Mouse (Mus musculus) forebrain, embryonic 10.5 days (tissue): ENCODE measurements at regions not wholly inside any gene's neighbourhood (a gene's known extent, or its start where the extent isn't known, plus 50 kb on each side); places are given as distances from the start of the nearest gene placed in this dataset.
"Not testable (repeated sequence)": the region's sequence is repeated elsewhere in the genome, so short reads cannot be mapped to it uniquely, and the experiment has no call there.

Source experiments
- DNase-seq: peaks from one replicate; pipeline ENCODE4 v3.0.0-alpha.2; 2017; ENCODE audit warnings: low spot score; ENCODE audit errors: extremely low spot score
- H3K27ac ChIP-seq: fragments of 300-500 bp; sonication (generic); 2 replicates; pipeline ENCODE4 v1.5.1; 2016; ENCODE audit warnings: mild to moderate bottlenecking
- H3K27me3 ChIP-seq: fragments of 300-500 bp; sonication (generic); 2 replicates; pipeline ENCODE4 v1.6.1; 2016; ENCODE audit warnings: mild to moderate bottlenecking; ENCODE audit not compliant: poor library complexity, severe bottlenecking
- H3K36me3 ChIP-seq: fragments of 300-500 bp; sonication (generic); replicated peaks from 2 replicates; pipeline ENCODE4 v1.6.1; 2016; ENCODE audit warnings: mild to moderate bottlenecking, moderate library complexity
- H3K4me1 ChIP-seq: fragments of 300-500 bp; sonication (generic); 2 replicates; pipeline ENCODE4 v1.6.1; 2016
- H3K4me3 ChIP-seq: fragments of 300-500 bp; sonication (generic); 2 replicates; pipeline ENCODE4 v1.5.1; 2016; ENCODE audit warnings: mild to moderate bottlenecking, moderate library complexity
- H3K9me3 ChIP-seq: fragments of 300-500 bp; sonication (generic); 2 replicates; pipeline ENCODE4 v1.6.1; 2016; ENCODE audit warnings: mild to moderate bottlenecking, moderate library complexity
- WGBS: fragments of 180-500 bp; shearing (Covaris S2); methylation state at CpG from one replicate; pipeline ENCODE4 v1.1.7; 2016; 5-methylcytosine and 5-hydroxymethylcytosine counted together

GRCm38 (mm10) chr5:118483001-118483400, 77.5 kb upstream of the Med13l start:
- H3K36me3 ChIP-seq: no peaks in the 10 kb centered on the region
- no peaks in the 10 kb centered on the region for H3K9me3 ChIP-seq
- no peaks in the 10 kb centered on the region; the same call in 1 of the 2 replicates for H3K27me3 ChIP-seq
- H3K27ac ChIP-seq: peak overlapping the region; percentile 35
- peaks cover 38% of the 10 kb centered on the region for H3K4me1 ChIP-seq
- 11% methylated on average over 7 of the region's 7 CpGs for WGBS
- DNase-seq: no peak
- H3K4me3 ChIP-seq: 0 out of 2 replicates have a peak overlapping the region, but pooled peaks have one; percentile 7

- Histone ChIP-seq H3K4me3 (0 out of 2 replicates have a peak overlapping the region, but pooled peaks have one; percentile 7), H3K4me1 (peaks cover 35% of the 10 kb centered on the region), H3K36me3 (no peaks in the 10 kb centered on the region), H3K27me3 (no peaks in the 10 kb centered on the region; the same call in 1 of the 2 replicates), H3K27ac (peak overlapping the region; percentile 35), H3K9me3 (no peaks in the 10 kb centered on the region)
- peak; percentile 53 for DNase-seq
- WGBS: 7% methylated on average over 8 of the region's 8 CpGs
Measured at GRCm38 (mm10) chr5:118483532-118483931, 76.9 kb upstream of the Med13l start.

DNA sequence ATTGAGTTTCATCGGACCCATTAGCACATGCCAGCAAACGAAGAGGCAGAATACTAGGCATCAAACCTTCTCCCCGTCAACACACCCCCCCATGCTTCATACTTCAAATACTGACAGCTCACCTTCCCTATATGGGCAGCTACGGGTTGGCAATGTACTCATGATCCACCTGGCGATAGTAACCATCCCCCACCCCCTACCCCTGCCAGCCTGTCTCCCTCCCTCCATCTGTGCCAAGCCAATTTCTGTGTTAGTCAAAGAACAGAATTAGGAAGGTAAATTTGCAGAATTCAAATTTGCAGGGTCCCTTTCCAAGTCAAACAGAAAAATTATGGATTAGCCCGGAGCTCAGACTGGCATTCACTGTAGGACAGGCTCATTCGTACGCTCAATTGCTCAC, 75.3 kb upstream of the Med13l start:
- 97% methylated on average over 8 of the region's 8 CpGs for WGBS
- no peak overlapping the region for H3K4me3 ChIP-seq

DNA sequence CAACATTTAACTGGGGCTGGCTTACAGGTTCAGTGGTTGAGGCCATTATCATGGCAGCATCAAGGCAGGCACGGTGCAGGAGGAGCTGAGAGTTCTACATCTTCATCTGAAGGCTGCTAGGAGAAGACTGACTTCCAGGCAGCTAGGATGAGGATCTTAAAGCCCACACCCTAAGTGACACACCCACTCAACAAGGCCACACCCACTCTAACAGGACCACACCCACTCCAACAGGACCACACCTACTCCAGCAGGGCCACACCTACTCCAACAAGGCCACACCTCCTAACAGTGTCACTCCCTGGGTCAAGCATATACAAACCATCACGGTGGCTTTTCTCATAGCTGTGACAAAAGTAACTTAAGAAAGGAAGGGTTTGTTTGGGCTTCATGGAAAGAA, 68.0 kb upstream of the Med13l start:
- not testable (repeated sequence) for DNase-seq, H3K27me3 ChIP-seq, H3K27ac ChIP-seq, H3K4me3 ChIP-seq, H3K9me3 ChIP-seq, H3K36me3 ChIP-seq
- WGBS: 93% methylated on average over 2 of the region's 2 CpGs
- peaks cover 31% of the 10 kb centered on the region for H3K4me1 ChIP-seq

More for the DNA sequence above, 75.3 kb upstream of the Med13l start:
- DNase-seq: no peak
- Histone ChIP-seq H3K36me3 (no peaks in the 10 kb centered on the region), H3K27ac (no peak overlapping the region), H3K27me3 (no peaks in the 10 kb centered on the region; the same call in 1 of the 2 replicates), H3K4me1 (peaks cover 37% of the 10 kb centered on the region), H3K9me3 (no peaks in the 10 kb centered on the region)

DNA sequence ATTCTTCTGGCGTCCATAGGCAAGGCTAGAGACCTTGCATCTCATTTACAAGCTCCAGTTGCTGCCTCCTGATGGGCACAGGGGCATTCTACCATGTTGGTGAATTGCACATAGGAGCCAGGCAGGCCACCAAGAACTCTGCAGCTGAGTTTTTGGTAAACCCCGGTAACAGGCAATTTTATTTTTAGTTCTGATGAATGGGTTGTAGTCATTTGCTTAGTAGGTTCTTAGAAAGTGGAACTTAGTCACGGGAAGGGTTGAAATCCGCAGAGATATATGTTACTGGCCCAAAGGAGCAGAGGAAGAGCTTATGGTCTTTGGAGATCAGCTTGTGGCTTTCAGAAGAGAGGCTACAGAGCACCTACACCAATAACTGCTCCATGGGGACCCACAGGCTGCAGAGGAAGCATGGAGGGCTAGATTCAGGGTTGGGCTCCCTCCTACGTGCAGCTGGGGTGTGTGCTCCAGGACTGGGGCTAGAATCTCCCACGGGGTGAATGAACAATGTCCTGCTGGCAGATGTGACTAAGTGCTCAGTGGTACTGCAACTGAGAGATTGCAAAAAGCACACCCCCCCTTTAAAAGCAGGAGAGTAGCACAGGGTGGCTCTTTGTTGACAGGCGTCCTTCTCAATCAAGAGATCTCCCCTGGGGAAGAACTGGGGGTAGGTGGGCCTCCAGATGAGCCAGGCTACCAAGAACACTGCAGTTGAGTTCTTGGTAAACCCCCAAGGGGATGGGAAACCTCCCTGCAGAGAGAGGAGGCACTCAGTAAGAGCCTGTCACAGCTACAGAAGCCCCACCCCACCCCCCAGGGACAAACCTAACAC, 65.6 kb upstream of the Med13l start:
- no peak overlapping the region for H3K4me3 ChIP-seq

DNA sequence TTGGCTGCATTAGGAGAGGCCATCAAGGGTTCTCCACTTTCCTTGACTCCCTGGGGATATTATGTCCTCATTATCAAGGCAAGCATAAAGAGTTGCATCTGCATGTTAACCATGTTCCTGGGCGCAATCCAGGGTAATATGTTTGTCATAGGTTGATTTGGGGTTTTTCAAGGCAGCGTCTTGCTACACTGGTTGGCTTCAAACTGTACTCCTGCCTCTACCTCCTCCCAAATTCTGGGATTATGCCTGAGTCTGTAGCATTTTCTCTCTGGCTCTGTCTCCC, 65.1 kb upstream of the Med13l start:
- no peak overlapping the region for H3K4me3 ChIP-seq
- WGBS: 88% methylated on average over 2 of the region's 2 CpGs
- H3K27ac ChIP-seq: peak overlapping the region; percentile 11
- peaks cover 23% of the 10 kb centered on the region for H3K4me1 ChIP-seq
- H3K36me3 ChIP-seq: no peaks in the 10 kb centered on the region
- no peaks in the 10 kb centered on the region for H3K27me3 ChIP-seq
- DNase-seq: no peak
- H3K9me3 ChIP-seq: no peaks in the 10 kb centered on the region

More for the DNA sequence above, 65.6 kb upstream of the Med13l start:
- peak overlapping the region; percentile 11 for H3K27ac ChIP-seq
- no peaks in the 10 kb centered on the region for H3K9me3 ChIP-seq
- no peaks in the 10 kb centered on the region for H3K36me3 ChIP-seq
- no peaks in the 10 kb centered on the region for H3K27me3 ChIP-seq
- 72% methylated on average over 7 of the region's 7 CpGs for WGBS
- no peak for DNase-seq
- peaks cover 23% of the 10 kb centered on the region for H3K4me1 ChIP-seq

- H3K27me3 ChIP-seq: no peaks in the 10 kb centered on the region; the same call in 1 of the 2 replicates
- peaks cover 17% of the 10 kb centered on the region for H3K4me1 ChIP-seq
- 70% methylated on average over 5 of the region's 5 CpGs for WGBS
- H3K9me3 ChIP-seq: no peaks in the 10 kb centered on the region
- H3K27ac ChIP-seq: no peak overlapping the region
- H3K4me3 ChIP-seq: no peak overlapping the region
- DNase-seq: no peak
- H3K36me3 ChIP-seq: no peaks in the 10 kb centered on the region
Measured at GRCm38 (mm10) chr5:118501624-118502023, 58.9 kb upstream of the Med13l start.

GRCm38 (mm10) chr5:118502991-118503390, 57.5 kb upstream of the Med13l start:
- H3K27me3 ChIP-seq: no peaks in the 10 kb centered on the region; the same call in 1 of the 2 replicates
- no peak overlapping the region for H3K27ac ChIP-seq
- H3K9me3 ChIP-seq: no peaks in the 10 kb centered on the region
- peaks cover 12% of the 10 kb centered on the region for H3K4me1 ChIP-seq
- WGBS: 84% methylated on average over 15 of the region's 15 CpGs
- H3K4me3 ChIP-seq: no peak overlapping the region
- DNase-seq: no peak
- H3K36me3 ChIP-seq: no peaks in the 10 kb centered on the region

- DNase-seq: no peak
- WGBS: 90% methylated on average over 10 of the region's 10 CpGs
- Histone ChIP-seq H3K27me3 (no peaks in the 10 kb centered on the region; the same call in 1 of the 2 replicates), H3K4me3 (no peak overlapping the region), H3K36me3 (no peaks in the 10 kb centered on the region), H3K4me1 (peaks cover 12% of the 10 kb centered on the region), H3K27ac (no peak overlapping the region), H3K9me3 (no peaks in the 10 kb centered on the region)
Measured at GRCm38 (mm10) chr5:118504170-118504569, 56.3 kb upstream of the Med13l start.

DNA sequence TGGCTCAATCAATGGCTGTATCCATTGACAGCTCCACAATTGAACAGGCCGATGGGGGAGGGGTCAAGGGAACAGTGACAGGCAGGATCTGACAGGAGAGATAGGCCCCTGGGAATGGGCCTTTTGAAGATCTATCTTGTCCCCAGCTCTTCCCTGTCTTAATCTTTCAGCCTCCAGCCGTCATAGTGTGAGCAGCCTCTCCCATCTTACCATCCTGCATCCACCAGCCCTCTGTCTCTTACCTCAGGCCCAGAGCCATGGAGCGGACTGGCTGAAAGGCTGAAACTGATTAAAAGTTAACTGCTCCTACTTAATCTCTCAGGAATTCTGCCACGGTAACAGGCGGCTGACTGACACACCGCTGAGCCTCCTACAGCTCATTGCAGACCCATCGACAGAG, 55.6 kb upstream of the Med13l start:
- no peaks in the 10 kb centered on the region for H3K9me3 ChIP-seq
- peaks cover 12% of the 10 kb centered on the region for H3K4me1 ChIP-seq
- WGBS: 26% methylated on average over 7 of the region's 7 CpGs
- 0 out of 2 replicates have a peak overlapping the region, but pooled peaks have one; percentile 31 for H3K27ac ChIP-seq
- no peak for DNase-seq
- no peaks in the 10 kb centered on the region for H3K36me3 ChIP-seq
- no peak overlapping the region for H3K4me3 ChIP-seq
- H3K27me3 ChIP-seq: no peaks in the 10 kb centered on the region; the same call in 1 of the 2 replicates

- peaks cover 31% of the 10 kb centered on the region for H3K27me3 ChIP-seq
Measured at GRCm38 (mm10) chr5:118509871-118510270, 50.6 kb upstream of the Med13l start.

More at GRCm38 (mm10) chr5:118509871-118510270, 50.6 kb upstream of the Med13l start:
- no peak for DNase-seq
- H3K27ac ChIP-seq: no peak overlapping the region
- no peak overlapping the region for H3K4me3 ChIP-seq
- peaks cover 35% of the 10 kb centered on the region for H3K4me1 ChIP-seq
- H3K9me3 ChIP-seq: no peaks in the 10 kb centered on the region
- 73% methylated on average over 5 of the region's 5 CpGs for WGBS
- H3K36me3 ChIP-seq: no peaks in the 10 kb centered on the region
